Mouse (Mus musculus) neutrophil, adult 5-6 weeks (primary cell): ENCODE measurements at regions not wholly inside any gene's neighbourhood (a gene's known extent, or its start where the extent isn't known, plus 50 kb on each side); places are given as distances from the start of the nearest gene placed in this dataset.

Experiments
- ATAC-seq: fragments of 151-379, 151-347 bp; 2 replicates; pipeline ENCODE4 v1.8.0; 2017; ENCODE audit warnings: mild to moderate bottlenecking, moderate TSS enrichment; ENCODE audit not compliant: insufficient number of reproducible peaks, poor library complexity, low FRiP score, severe bottlenecking; ENCODE audit errors: extremely low read depth

- ATAC-seq: no peak
These were observed 139.5 kb upstream of the Tent5a start for GRCm38 (mm10) chr9:85466671-85467070.

DNA sequence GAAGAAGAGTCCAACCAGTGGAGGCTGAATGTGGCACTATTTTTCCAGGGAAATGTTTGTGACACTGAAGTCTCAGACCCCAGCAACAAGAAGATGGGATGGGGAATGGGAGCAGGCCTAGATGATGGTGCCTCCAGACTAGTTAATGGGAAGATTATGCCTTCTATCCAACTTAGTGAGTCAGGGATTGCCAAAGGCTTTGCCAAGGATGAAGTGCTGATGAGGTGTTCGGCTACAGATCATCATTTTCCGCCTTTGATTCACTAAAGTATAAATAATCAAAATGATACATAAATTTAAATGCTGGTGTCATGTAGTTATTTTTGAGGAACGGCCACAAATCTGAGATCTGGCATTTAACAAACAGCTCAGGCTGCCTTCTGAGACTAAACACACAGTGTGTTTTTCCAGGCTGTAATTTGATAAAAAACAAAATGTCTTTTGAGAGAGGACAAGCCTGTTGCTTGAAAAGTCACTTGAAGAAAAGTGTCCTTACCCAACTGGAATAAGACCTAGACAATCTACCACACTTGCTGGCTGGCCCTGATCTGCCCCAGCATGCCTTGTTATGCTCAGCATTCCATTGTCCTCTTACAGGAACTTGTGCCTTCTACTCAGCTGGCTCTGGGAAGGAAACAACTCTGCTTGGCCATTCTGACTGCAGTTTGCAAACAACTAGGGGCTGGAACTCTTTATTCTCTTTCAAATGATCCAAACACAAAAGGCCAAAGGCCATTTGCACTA is 132.1 kb upstream of the Tent5a start:
- ATAC-seq: no peak

GRCm38 (mm10) chr9:85458356-85458755 is 131.2 kb upstream of the Tent5a start:
- ATAC-seq: no peak

DNA sequence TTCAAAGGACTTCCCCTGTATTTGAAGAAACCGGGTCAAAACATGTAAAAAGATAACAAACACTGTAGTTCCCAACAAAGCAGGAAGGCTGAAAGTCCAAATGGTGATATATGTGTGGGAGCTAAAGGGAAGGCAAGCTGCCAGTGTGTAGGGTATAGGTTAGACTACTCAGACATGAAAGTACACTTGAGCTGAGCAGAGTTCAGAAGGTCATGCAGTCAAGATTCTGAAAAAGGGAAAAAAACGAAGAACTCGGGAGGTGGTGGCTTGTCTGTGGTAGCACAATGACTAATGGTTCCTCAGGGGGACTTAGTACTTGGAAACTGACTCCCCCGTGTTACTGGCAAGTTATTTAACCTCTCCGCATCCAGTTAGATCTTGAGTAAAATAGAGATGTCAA is 130.3 kb upstream of the Tent5a start:
- ATAC-seq: no peak

- no peak for ATAC-seq
These were observed 128.2 kb upstream of the Tent5a start for GRCm38 (mm10) chr9:85455382-85455781.

DNA sequence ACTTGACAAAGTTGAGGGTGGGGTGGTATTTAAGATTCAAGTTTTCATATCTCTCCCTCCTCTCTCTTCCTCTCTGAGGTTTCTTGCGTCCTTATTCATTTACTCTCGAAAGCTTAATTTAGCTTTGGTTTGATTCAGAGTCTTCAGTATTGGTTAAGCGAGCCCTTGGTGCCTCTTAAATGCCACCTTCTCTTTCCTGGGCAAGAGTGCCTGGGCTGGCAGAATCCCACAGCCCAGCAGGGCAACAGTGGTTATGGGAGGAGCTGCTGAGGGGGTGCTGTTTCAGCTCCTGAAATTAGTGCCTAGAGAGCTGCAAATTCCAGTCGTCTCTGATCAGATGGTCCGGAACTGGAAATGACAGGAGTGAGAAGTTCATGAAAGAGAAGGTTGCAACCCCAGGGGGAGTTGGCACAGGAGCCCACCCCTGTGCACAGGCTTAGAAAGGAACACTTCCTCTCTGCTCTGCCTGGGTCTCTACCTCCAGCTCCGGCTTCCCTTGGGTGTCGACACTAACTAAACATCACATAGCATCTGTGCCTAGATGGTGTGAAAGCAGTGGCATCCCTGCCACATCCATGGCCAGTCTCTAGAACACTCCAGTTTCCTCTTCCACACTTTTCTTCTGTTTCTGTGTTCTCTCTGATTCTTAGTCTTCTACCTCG is 125.2 kb upstream of the Tent5a start:
- ATAC-seq: no peak

- ATAC-seq: no peak
These were observed 124.2 kb upstream of the Tent5a start for GRCm38 (mm10) chr9:85451349-85451748.

GRCm38 (mm10) chr9:85450877-85451276 is 123.7 kb upstream of the Tent5a start:
- no peak for ATAC-seq

DNA sequence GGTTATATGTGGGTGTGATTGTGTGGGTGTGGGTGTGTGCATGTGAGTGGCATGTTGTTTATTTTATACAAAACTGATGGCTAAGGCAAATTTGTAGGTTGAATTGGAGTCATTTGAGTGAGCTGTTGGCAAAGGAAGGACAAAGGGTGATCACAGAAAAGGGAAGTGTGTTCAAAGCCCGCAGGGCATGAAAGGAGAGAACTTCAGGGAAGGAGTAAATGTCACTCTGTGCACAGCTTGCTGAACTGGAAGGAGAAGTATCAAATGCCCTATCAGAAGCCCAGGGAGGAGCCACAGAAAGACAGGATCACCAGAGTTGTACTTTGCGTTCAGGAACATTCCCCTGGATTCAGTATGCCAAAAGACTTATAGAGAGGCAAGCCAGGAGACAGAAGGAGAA is 122.3 kb upstream of the Tent5a start:
- no peak for ATAC-seq

DNA sequence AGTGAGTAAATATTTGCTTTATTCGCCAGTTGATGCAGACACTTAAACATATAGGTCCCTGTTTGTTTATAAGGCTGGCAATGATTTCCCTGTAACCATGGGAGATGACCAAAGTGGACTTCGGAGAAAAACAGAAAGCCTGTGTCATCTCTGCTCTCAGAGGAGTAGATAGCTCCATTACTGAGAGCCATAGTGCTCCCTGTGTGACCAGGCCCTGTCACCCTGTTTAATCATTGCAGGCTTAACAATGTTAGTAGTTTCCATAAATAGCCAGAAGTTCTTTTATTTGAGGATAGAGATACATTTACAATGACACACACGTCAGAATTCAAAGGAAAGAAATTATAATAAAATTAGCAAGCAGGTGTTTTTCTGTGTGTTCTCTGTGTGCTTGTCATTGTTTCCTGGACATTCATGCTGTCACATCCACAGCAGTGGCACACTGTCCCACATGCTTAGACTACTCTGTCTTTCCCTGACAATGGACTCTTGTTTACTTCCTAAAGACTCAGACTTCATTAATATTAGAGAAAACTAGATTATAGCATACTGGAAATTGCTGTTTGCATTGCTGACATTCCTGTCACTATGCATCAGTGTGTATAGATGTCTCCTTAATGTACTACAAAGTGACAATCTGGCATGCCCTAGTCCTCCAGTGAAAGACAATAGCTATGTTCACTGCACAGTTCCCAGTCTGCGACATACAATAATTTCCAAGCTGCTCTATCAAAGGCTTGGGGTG is 115.8 kb upstream of the Tent5a start:
- ATAC-seq: no peak

GRCm38 (mm10) chr9:85439664-85440063 is 112.5 kb upstream of the Tent5a start:
- no peak for ATAC-seq

DNA sequence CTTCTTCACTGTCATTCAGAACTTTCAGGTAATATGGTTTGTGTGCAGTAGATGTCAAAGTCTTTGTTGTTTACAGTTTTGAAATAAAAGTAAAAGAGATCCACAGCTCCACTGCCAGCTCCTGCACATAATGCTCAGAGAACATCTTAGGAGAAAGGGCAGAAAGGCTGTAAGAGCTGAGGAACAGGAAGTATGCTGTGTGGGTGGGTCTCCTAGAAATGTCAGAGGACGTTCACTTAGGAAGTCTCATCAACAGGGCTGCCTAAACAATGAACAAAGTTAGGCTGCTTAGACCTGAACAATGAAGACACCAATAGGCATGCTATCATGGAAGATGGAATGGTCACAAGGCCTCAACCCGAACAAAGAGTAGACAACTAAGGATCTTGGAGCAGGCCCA is 105.1 kb upstream of the Tent5a start:
- ATAC-seq: no peak

DNA sequence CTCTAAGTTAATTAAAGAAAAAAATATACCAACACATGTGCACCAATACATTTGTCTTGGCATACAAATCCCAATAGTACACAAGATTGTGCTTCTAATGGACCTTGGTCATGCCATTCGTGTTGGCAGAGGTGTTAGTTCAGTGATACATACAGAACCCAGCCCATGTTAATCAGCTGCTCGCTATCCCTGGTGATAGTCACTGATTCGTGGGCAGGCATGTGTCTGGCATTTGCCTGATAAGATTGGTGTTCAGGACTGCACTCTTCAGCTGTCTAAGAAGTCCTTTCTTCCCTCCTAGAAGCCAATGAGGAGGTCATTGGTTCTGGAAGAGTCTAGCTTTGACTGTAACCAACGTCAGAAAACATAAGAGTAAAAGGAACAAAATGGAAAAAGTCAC is 99.7 kb upstream of the Tent5a start:
- ATAC-seq: no peak

DNA sequence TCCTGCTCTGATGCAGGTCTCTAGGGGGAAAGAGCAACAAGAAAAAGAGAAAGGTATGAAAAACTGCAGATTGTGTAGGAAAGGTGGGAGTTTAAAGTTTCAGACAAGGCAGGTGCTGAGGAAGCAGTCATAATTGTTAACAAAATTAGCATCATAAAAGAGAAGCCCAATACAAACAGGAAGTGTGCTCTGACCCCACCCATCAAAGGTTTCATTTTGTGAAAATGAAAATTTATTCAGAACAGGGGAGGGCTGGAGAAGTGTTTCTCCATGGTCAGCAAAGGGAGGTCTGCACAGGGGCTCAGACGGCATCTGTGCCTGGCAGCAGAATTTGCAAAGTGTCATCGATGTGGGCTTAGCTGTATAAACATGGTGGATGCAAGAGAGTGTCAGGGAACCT is 96.8 kb upstream of the Tent5a start:
- no peak for ATAC-seq

GRCm38 (mm10) chr9:85414391-85414790 is 87.2 kb upstream of the Tent5a start:
- ATAC-seq: no peak

DNA sequence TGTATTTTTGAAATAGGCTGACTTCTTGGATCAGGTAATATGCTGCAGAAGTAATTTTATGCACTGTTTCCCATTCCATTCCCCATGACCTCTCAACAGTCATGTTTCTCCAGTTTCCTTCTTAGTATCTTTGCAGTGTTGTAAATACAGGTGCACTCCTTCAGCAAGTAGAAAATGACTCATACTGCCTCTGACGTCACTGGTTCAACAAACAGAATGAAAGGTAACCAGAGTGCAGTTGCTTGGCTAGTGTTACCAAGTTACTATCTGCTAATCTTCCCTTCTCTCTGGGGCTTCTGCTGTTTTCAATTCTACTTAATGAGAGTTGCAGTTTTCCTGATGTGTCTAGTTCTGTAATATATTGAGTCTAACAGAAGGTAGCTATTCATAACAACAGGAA is 86.7 kb upstream of the Tent5a start:
- ATAC-seq: no peak

GRCm38 (mm10) chr9:85410643-85411296 is 83.6 kb upstream of the Tent5a start:
- no peak for ATAC-seq

- ATAC-seq: no peak
These were observed 82.9 kb upstream of the Tent5a start for GRCm38 (mm10) chr9:85409974-85410506.

GRCm38 (mm10) chr9:85408461-85408860 is 81.3 kb upstream of the Tent5a start:
- no peak for ATAC-seq
